Mouse (Mus musculus) olfactory bulb, adult 2 months (tissue): ENCODE measurements around the gene Lsm7. TPM values are rescaled to one million over a fixed set of nuclear protein-coding genes. Genes with fewer than 3 reads are reported as not detected.
"Not testable (repeated sequence)": the region's sequence is repeated elsewhere in the genome, so short reads cannot be mapped to it uniquely, and the experiment has no call there.

Experiments
- H3K27ac ChIP-seq: fragments of 200-500 bp; 2 replicates; pipeline ENCODE4 v1.5.1; 2012; ENCODE audit warnings: low read depth, low read length; ENCODE audit not compliant: insufficient read depth
- H3K4me1 ChIP-seq: fragments of 200-500 bp; 2 replicates; pipeline ENCODE4 v1.6.1; 2012; ENCODE audit warnings: low read length; ENCODE audit not compliant: control insufficient read depth, insufficient read depth
- H3K4me3 ChIP-seq: fragments of 200-500 bp; 2 replicates; pipeline ENCODE4 v1.5.1; 2012; ENCODE audit warnings: mild to moderate bottlenecking, low read depth, low read length, moderate library complexity; ENCODE audit not compliant: insufficient read depth
- CTCF ChIP-seq: fragments of 200-500 bp; IDR thresholded peaks from 2 replicates; pipeline ENCODE4 v1.5.1; 2012; ENCODE audit warnings: low read depth, mild to moderate bottlenecking, low read length, moderate library complexity; ENCODE audit not compliant: insufficient read depth
- POLR2A ChIP-seq: fragments of 200-500 bp; IDR thresholded peaks from 2 replicates; pipeline ENCODE4 v1.6.1; 2012; ENCODE audit warnings: mild to moderate bottlenecking, low read depth, low read length, moderate library complexity; ENCODE audit not compliant: insufficient read depth
- WGBS: fragments of 180-500 bp; shearing (Covaris S2); methylation state at CpG from one replicate; pipeline ENCODE4 v1.1.7; 2018; 5-methylcytosine and 5-hydroxymethylcytosine counted together
- polyA plus RNA-seq: library from polyadenylated mRNA; stranded (reverse); fragments of >200 nt; gene quantifications from 2 replicates; pipeline ENCODE4 v1.2.4, GENCODE M21; 2012; ENCODE audit warnings: low replicate concordance; ENCODE audit not compliant: missing spikeins, insufficient read depth, insufficient read length

Gene Lsm7
- polyA plus RNA-seq, 1 experiment: not detected

GRCm38 (mm10) chr10:80829359-80830278 lies 25.4 kb downstream of the Lsm7 start:
- Histone ChIP-seq H3K4me3 (no peak overlapping the region), H3K4me1 (peaks cover 10% of the 10 kb centered on the region), H3K27ac (no peak overlapping the region)
- TF ChIP-seq CTCF: no peak
- no peak for TF ChIP-seq POLR2A
- WGBS: 52% methylated on average over 1 of the region's 1 CpGs

GRCm38 (mm10) chr10:80828587-80828986 lies 26.4 kb downstream of the Lsm7 start:
- WGBS: 64% methylated on average over 9 of the region's 9 CpGs
- H3K4me3 ChIP-seq: peak overlapping the region; percentile 77
- not testable (repeated sequence) for H3K4me1 ChIP-seq, H3K27ac ChIP-seq

GRCm38 (mm10) chr10:80827870-80828420 lies 27.1 kb downstream of the Lsm7 start:
- no peak for TF ChIP-seq POLR2A
- no peak for TF ChIP-seq CTCF
- peaks cover 10% of the 10 kb centered on the region for H3K4me1 ChIP-seq
- 48% methylated on average over 10 of the region's 10 CpGs for WGBS
- peak overlapping the region; percentile 77 for H3K4me3 ChIP-seq
- H3K27ac ChIP-seq: no peak overlapping the region

- no peak for TF ChIP-seq CTCF
- no peak for TF ChIP-seq POLR2A
- Histone ChIP-seq H3K4me3 (peak overlapping the region; percentile 77), H3K27ac (no peak overlapping the region), H3K4me1 (peaks cover 10% of the 10 kb centered on the region)
- 3% methylated on average over 29 of the region's 29 CpGs for WGBS
Observed at GRCm38 (mm10) chr10:80827063-80827869, 27.7 kb downstream of the Lsm7 start.

GRCm38 (mm10) chr10:80826151-80827062 lies 28.6 kb downstream of the Lsm7 start, which contains the start of gene Oaz1:
TSS of gene Oaz1 (plus strand) at chr10:80826656.
- peak within 1 kb of the TSS; percentile 77 for H3K4me3 ChIP-seq

GRCm38 (mm10) chr10:80824827-80825226 lies 30.2 kb downstream of the Lsm7 start:
- peaks cover 10% of the 10 kb centered on the region for H3K4me1 ChIP-seq
- TF ChIP-seq POLR2A: no peak
- no peak for TF ChIP-seq CTCF
- no peak overlapping the region for H3K4me3 ChIP-seq
- WGBS: 59% methylated on average over 2 of the region's 2 CpGs
- no peak overlapping the region for H3K27ac ChIP-seq

More at GRCm38 (mm10) chr10:80826151-80827062, 28.6 kb downstream of the Lsm7 start, which contains the start of gene Oaz1:
- Histone ChIP-seq H3K27ac (peak within 1 kb of the TSS; percentile 89), H3K4me1 (peaks cover 10% of the 10 kb centered on the region)
- TF ChIP-seq CTCF (no peak), POLR2A (peak; percentile 87)
- under 1% methylated on average over 81 of the region's 82 CpGs for WGBS

- TF ChIP-seq POLR2A: no peak
- no peak for TF ChIP-seq CTCF
- no peak overlapping the region for H3K27ac ChIP-seq
- no peak overlapping the region for H3K4me3 ChIP-seq
- peaks cover 10% of the 10 kb centered on the region for H3K4me1 ChIP-seq
- WGBS: 63% methylated on average over 8 of the region's 8 CpGs
Observed at GRCm38 (mm10) chr10:80823847-80824643, 31.0 kb downstream of the Lsm7 start.
